Mouse (Mus musculus) right cerebral cortex, adult 2 months (tissue): ENCODE results near the gene Atp1b1.

Experiments
- DNase-seq, 2 experiments: peaks; one replicate each; pipeline ENCODE4 v3.0.0; 2021 to 2022; ENCODE audit warnings: low spot score in 2 of 2

Gene Atp1b1

DNA sequence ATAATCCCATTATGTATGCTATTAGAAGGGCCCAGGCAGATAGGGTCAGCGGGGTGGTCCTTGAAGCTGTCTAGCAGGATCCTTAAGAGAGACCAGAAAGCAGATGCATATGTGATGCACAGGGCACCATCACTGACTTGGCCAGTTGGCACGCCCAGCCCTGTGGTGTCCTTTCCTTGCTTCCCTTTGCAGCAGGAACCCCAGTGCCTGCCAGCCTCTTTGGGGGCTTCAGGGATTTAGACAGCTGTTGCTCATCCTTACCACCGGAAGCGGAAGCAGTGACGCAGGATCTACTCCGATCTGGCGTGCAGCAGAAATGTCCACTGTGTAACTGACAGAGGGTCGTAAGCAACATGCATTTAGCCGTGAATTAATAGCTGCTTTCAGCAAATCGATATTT is 9.3 kb upstream of the Atp1b1 start:
- DNase-seq = no peak

DNA sequence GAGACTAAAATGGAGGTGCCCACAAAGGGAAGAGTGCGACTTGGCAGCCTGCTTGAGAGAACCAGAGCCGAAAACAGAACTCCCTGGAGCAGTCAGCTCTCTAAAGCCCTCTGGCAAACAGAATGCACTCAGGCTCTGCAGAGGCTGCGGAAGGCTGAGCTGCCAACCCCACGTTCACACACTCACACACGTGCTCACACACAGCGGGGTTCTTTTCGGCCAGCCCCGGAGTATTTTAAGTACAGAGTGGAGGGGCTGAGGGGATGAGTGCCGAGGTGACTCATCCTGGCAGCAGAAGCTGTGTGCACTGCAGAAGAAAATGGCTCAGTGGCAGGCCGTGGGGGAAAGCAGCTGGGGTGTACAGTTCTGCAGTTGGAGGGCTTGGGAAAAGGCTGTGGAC is 3.6 kb upstream of the Atp1b1 start:
- DNase-seq = peak; percentile 86 to 88

DNA sequence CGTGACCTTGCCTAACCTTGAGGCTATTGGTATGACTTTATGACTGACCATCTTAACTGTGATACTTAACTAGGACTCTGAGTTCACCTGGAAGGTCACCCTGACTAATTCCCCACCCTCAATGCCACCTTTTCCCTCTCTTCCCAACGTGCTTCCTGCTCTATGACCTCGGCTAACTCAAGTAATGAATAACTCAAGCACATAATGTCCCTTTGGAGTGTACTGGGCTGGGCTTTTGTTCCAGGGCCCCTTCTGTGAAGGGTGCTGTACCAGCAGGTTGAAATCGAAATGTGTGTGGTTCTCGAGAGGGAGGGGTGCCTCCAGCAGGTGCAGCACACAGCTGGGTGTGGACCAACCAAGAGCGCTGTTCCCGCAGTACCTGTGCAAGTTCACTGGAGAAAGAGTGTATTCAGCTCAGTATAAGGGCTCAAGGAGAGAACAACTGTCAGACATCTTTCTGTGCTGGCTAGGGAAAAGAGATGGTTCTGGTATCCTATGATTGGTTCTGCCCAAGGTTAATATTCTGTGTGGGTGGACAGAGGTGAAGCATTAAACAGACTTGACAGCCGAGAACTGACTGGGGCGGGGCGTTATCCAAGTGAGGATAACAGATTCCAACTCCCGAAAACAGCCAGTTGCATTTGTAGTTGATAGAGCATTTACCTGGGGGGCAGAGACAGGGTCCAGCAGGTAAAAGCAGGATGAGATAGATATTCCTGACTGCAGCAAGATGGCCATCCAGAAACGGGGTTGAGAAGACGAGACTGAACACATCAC is 3.0 kb upstream of the Atp1b1 start:
- peak in 1 of 2 experiments; percentile 22 for DNase-seq

DNA sequence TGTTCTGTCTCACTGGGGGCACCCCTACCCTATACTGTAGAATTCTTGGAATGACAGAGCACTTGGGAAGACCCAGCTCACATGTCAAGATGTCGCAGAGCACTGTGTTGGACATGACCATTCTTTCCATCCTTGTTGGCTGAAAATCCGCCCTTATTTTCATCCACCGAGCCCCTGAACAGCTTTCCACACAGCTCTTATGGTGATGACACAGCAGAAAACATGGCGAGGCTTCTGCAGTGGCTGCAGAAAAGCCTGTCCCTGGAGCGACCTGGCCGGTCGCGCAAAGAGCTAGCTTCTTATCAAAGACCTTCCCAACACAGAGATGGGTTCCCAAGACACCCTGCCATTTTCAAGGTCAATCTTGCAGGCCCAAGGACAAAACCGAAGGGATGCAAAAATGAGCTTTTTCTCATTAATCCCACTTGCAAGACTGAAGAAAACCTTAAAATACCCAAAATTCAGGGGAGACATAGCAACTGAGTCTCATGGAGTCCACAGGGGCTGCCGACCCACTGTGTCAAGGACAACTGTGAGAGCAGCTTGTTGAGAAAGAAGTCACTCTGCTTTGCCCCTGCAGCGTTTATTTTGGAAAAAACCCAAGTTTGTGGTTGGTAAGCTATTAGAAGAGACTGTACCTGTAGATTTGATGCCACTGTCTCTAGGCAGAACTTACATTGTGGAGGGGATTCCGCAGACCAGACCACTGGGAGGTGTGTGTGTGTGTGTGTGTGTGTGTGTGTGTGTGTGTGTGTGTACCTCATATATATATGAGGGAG is 1.2 kb upstream of the Atp1b1 start:
- DNase-seq = peak in 1 of 2 experiments; percentile 32

DNA sequence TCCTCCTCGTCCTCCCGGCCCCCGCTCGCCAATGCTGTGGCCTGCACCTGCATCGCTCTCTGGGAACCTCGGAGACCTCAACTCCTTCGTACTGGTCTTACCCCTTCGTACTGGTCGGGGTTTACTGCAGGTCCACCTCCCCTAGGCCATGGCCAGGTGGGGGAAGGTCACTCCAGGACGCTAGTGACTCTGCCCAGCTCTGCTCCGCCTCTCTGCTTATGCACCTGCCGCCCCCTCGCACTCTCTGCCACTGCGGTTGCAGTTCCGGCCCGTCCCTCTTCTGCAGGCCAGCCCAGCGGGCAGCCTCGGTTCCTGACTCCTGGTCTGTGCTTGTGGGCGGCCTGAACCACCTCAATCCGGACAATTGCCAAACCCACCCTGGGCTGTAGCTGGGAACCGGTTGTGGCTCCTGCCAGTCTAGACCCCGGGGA is 481 bp upstream of the Atp1b1 start:
- peak in 1 of 2 experiments; percentile 64 for DNase-seq

DNA sequence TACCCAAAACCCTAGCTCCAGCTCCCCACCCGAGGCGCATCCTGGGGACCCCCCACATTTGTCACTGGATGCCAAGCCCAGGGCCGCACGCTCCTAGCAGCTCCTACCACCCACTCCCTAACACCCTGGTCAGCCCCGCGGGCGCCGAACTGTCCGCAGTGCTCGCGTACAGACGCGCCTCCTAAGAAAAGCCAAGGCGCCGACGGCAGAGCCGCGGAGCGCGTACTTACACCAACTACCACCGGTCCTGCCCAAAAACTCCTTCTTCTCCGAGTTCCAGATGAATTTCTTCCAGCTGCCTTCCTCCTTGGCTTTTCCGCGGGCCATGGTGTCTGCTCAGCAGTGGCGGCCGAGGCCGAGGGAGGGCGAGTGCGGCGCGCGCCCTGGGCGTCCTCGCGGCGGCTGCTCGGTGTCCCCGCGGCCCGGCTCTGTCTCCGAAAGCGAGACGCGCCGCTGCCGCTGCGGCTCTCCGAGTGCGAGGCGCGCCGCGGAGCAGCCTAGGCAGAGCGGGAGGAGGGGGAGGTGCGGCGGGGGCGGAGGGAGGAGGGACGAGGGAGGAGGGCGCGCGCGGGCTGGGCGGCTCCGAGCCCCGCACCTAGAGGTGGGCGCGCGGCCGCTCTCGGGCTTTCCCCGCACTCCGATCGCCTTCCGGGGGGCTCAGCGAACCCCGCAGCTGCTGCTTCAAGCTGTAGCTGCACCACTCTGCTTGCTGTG is 467 bp downstream of the Atp1b1 start:
- no peak for DNase-seq

DNA sequence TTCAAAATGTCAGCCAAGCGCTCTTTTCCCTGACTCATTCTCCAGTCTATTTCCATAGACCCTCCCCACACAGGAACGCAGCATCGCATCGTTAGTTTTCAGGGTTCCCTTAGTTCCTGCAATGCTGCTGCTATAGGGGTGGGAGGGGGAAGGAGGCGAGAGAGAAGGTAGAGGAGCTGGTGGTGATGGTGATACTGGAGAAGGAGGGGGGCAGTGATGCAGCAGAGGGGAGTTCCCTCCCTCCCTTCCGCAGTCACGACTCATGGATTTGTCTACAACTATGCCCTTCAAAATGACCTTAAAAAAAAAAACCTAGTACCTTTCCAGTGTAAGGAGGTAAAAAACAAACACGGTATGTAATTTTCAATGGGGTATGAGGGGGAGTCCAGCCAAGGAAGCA is 1.4 kb downstream of the Atp1b1 start:
- peak; percentile 54 for DNase-seq

DNA sequence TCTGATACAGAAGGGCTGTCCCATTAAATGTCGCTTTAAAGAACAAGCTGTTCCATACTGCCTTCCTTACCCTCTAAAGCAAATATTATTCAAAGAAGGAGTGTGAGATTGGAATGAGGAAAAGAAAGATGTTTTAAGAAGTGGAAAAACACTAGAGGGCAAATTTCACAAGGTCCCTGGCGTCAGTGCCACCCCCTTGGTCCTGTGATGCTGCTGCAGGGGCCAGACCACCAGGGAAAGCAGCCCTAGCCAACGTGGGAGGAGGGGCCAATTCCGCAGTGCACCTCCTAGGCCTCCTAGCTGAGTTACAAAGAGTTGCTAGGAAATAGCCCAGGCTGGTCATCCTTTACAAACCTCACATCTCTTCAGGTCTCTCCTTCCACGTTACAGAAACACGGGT is 2.1 kb downstream of the Atp1b1 start:
- peak; percentile 49 to 56 for DNase-seq

DNA sequence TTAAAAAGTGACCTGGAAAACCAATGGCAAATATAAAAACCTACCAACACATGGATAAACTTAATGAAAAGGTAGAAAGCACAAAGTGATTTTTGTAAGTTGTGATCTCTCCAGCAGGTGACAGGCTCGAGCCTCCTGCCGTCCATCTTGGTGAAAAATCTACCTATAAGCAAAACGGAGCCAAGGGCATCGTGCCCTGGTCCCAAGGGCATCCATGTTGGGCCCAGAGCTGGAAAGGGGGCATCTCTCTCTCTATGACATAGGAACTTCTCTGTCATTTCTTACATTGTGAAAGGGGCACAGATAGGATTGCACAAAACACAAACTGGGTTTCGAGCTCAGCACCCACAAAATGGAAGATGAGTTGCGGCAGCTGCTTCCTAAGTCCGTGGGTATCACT is 2.5 kb downstream of the Atp1b1 start:
- peak in 1 of 2 experiments; percentile 47 for DNase-seq

DNA sequence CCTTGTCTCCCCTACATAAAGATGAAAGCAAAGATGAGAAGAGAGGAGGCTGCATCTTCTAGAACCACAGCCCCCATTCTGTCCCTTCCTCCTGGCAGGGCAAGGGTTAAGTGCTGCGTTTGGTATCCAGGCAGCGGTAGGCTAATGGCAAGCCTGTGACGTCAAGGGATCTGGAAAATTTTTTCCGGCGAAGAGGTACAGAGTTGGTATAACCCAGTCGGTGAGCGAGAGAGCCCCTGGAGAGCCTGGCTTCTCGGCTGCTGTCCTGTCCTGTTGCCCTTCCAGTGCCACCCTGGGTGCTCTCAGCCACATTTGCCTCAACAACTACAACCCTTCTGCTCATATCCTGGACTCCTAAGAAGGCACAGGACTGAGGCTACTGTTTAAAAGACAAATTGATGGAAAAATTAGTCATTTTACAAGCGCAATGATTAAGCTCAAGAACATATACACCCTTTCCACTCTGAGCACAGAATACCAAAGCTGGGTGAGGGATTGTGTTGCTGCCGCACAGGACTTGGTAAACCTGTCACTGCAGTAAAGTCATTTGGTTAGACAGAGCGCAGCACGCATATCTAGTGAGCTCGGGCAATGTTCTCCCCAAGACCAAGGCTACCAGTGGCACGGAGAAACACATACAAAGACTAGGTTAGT is 3.3 kb downstream of the Atp1b1 start:
- DNase-seq = peak; percentile 75 to 79

DNA sequence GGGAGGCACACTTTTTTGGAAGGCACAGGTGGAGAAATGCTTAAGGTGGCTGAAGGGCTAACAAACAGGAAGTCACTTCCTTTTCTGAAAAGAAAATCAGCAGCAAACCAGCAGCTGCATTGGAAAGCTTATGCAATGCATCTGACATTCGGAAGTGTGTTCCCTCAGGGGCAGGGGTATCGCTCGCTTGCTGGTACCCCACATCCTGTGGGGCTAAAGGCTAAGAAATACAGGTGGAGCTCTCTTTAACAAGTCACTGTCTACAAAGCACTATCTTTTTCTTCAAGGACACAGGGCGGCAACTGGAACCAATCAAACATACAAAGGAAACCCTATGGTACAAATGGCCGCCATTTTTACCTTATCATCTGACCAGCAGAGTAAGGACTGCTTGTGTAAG is 4.4 kb downstream of the Atp1b1 start:
- DNase-seq = no peak

DNA sequence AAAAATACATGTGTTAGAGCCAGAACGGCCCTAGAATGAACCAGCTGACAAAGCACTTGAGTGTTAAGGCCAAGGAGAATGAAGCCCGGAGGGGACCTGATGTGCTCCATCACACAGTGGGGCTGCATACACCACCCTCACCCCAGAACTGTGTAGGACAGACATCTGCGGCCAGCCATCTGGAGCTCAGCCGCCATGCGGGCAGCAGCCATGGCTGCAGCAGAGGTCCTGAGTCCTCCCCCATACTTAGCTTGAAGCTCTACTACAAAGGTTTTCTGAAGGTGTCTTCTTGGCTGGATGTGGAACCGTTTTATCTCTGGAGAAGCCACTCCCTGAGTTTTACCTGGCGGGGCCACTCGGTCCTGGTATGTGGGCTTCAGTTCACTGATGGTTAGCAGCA is 5.0 kb downstream of the Atp1b1 start:
- no peak for DNase-seq

DNA sequence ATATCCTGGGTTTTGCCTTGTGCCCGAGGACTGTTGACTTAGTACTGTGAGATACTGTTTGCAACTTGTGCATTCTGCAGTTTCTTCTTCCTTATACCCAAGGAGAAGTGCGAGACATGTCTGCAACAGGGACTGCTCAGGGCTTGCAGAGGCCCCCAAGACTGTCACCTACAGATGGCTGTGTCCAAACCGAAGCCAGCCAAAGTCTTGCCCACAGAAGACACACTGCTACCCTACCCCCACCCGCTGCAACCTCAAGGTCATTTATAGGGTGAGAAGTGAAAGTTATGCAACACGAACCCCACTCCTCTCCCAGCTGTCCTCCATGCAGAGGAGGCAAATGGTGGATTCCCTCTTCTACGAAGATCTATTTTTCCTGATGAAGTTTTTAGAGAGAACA is 5.6 kb downstream of the Atp1b1 start:
- DNase-seq = no peak

DNA sequence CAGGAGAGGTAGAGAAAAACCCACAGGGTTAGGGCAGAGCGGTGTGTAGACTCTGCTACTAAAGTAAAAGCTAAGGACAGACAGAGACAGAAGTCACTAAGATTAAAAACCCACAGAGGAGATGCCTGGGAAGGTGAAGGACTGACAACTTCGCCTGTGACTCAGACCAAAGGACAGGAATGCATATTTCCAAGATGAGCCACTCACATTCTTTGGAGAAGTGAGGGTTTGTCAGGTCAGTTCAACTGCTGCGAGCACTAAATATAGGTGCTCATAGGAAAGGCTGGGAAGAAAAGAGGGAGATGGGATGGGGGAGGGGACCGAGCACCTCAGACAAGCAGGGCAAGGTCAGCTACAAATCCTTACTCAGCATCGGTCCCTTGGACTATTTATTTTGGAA is 6.8 kb downstream of the Atp1b1 start:
- DNase-seq = no peak

DNA sequence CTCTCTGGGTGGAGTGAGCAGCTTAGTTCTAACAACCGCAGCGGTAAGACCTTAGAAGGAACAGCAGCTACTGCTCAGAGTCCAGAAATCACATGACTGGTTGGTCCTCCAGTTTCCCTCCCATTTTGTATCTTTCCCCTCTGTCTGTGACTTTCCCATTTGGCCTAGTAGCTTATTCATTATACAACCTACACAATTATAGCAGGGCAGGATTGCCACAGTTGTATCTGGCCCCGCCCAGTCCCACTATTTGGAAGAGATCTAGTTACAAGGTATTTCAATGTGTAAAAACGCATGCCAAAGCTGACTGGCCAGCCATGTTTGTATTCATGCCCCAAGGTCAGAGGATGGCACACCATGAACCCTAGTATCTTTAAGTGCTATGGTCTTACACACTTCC is 7.5 kb downstream of the Atp1b1 start:
- DNase-seq = no peak

DNA sequence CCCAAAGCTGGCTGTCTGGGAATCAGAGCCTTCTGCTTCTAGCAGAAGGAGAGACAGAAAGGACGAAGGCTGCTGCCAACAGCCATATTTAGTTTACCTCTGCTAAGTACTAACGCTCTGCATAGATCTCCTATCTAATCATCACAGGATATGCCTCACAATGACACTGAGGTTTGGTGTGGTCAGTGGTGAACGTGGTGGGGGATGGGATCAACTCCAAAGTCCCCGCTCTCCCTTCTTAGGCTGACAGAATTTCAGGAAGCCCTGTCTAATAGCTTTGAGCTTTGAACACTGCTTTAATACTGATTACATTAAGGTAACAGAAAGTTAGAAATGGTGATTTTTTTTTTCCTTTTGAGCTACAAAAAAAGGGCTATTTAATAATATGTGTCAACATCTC is 7.9 kb downstream of the Atp1b1 start:
- no peak for DNase-seq

DNA sequence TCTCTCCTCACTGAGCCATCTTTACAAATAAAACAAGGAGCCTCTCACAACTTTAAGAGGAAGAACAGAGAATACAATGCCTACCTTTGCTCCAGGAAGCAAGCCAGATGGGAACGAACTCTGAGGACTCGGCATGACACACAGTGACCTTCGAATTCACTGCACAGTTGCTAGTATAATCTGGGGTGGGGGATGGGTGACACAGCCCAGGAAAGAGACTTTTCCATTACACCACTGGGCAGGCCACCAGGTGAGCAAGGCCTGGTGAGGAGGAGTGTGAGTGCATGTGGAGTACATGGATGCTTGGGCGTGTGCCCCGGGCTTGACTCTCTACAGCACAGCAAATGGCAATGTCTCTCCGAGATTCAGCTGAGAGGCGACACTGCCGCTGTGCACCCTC is 8.5 kb downstream of the Atp1b1 start:
- no peak for DNase-seq

DNA sequence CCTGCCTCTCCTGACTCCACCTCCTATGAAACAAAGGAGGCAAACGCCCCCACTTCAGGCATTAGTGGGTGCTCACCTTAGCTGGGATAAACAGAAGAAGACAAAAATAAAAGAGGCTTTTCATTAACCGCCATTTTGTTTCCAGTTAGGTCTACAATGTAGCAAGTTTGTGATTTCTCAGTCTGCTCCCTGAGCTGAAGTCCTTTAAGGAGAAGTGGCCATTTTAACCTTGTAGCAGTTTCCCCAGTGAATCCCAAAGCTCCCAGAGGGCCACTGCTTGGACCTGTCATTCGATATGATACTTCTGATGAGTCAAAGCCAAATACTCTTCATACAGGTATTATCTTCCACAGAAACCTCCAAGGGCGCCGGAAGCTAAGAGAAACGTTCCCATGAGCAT is 10.6 kb downstream of the Atp1b1 start:
- no peak for DNase-seq

DNA sequence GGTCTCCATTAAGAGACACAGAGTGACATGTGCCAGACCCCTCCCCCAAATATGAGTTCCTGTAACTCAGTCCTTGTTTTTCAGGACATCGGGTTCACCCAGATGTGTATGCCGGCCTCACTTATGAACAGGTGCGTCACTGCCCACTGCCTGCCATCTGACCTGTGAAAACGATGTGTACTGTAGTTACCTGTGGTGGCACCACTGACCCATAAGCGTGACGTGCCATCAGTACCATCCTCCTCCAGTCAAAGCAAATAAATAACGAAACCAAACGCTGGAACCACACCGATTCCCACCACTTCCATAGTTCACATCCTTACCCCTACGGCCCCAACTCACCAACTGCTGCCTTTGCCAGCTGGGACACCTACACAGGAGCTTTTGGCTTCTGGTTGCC is 11.6 kb downstream of the Atp1b1 start:
- no peak for DNase-seq

DNA sequence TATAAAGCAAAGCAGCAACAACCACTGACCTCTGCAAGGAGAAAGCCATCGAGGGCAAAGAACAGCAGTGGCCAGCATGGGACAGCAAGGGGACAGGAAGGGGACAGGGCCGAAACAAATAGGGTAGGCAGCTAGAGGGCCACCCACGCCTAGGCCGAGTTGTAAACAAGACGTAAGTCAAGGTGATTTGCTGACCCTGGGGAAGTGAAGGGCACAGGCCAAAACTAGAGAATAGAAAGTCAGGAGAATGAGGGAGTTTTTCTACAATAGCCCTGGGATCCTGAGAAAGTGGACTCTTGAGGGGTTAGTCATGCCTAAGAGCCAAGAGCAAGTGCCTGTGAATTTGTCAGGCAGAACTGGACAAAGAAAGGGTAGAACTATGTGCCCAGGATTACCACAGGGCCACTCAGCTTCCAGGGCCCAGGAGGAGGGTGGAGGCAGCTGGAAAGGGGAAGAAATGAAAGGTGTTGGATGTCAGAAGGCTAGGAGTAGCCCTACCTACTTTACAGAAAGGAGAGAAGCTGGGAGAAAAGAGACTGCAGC is 12.5 kb downstream of the Atp1b1 start:
- no peak for DNase-seq

DNA sequence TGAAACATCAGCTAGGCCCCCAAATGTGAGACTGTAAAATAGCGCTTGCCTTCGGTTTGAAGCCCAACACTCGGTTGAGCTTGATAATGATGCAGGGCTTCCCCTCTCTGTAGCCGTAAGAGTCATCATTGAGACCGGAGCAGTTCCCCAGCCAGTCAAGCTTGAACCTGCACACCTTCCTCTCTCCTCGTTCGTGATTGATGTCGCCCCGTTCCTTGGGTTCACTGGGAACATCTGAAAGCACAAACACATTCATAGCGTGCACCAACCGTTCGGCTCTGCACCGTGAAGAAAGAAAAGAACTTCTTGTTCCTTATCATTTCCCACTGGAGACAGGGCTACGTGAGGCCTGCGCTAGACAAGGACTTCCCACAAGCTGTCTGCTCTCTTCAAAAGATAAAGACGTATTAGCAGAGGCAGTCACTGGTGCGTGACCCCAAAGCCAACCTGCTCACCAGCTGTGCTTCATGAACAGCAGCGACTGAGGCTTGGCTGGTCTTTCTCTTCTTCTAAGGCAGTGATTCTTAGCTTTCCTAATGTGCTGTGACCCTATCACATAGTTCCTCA is 16.7 kb downstream of the Atp1b1 start:
- no peak for DNase-seq
